Mouse (Mus musculus) kidney, adult 2 months (tissue): Measurements from ENCODE around the gene Rwdd4a.

Experiments used
- CTCF ChIP-seq: fragments of 200-500 bp; conservative IDR thresholded peaks from 2 replicates; pipeline ENCODE4 v1.5.1; 2011; ENCODE audit warnings: low read depth, mild to moderate bottlenecking, control low read depth, low read length, moderate library complexity, mixed read lengths; ENCODE audit not compliant: insufficient read depth, insufficient read length
- POLR2A ChIP-seq: fragments of 200-500 bp; IDR thresholded peaks from one replicate; pipeline ENCODE4 v1.6.1; 2011; ENCODE audit warnings: low read depth, low read length, control low read depth

- no peak for TF ChIP-seq CTCF
- TF ChIP-seq POLR2A, result no peak
Measured at GRCm38 (mm10) chr8:47566551-47566950, 33.1 kb downstream of the Rwdd4a start.
